Mouse (Mus musculus): Measurements from ENCODE around the gene Pigk.
"Not testable (repeated sequence)": the region's sequence is repeated elsewhere in the genome, so short reads cannot be mapped to it uniquely, and the experiment has no call there.

Gene Pigk

GRCm38 (mm10) chr3:152763139-152763882 lies 49.4 kb downstream of the Pigk start:
- no peak for DNase-seq (ENCODE audit: extremely low read depth, insufficient read length, low spot score)

- DNase-seq (ENCODE audit: extremely low read depth, insufficient read length, low spot score): peak; percentile 40
Observed at GRCm38 (mm10) chr3:152764516-152765312, 50.8 kb downstream of the Pigk start.

- peak; percentile 69 for DNase-seq (ENCODE audit: extremely low read depth, insufficient read length, low spot score)
Observed at GRCm38 (mm10) chr3:152767485-152767884, 53.6 kb downstream of the Pigk start.

- DNase-seq (ENCODE audit: extremely low read depth, insufficient read length, low spot score): no peak
Observed at GRCm38 (mm10) chr3:152770056-152770455, 56.2 kb downstream of the Pigk start.

- DNase-seq (ENCODE audit: extremely low read depth, insufficient read length, low spot score): no peak
Observed at GRCm38 (mm10) chr3:152776363-152776762, 62.5 kb downstream of the Pigk start.

GRCm38 (mm10) chr3:152776872-152777540 lies 63.1 kb downstream of the Pigk start:
- DNase-seq (ENCODE audit: extremely low read depth, insufficient read length, low spot score): no peak

- no peak for DNase-seq (ENCODE audit: extremely low read depth, insufficient read length, low spot score)
Observed at GRCm38 (mm10) chr3:152779819-152780218, 65.9 kb downstream of the Pigk start.

GRCm38 (mm10) chr3:152783792-152784191 lies 69.9 kb downstream of the Pigk start:
- peak; percentile 54 for DNase-seq (ENCODE audit: extremely low read depth, insufficient read length, low spot score)

GRCm38 (mm10) chr3:152784353-152784752 lies 70.5 kb downstream of the Pigk start:
- not testable (repeated sequence) for DNase-seq (ENCODE audit: extremely low read depth, insufficient read length, low spot score)

GRCm38 (mm10) chr3:152788301-152788953 lies 74.5 kb downstream of the Pigk start:
- peak; percentile 74 for DNase-seq (ENCODE audit: extremely low read depth, insufficient read length, low spot score)

- no peak for DNase-seq (ENCODE audit: extremely low read depth, insufficient read length, low spot score)
Observed at GRCm38 (mm10) chr3:152792601-152793000, 78.7 kb downstream of the Pigk start.

- DNase-seq (ENCODE audit: extremely low read depth, insufficient read length, low spot score): no peak
Observed at GRCm38 (mm10) chr3:152793006-152793405, 79.1 kb downstream of the Pigk start.

- DNase-seq (ENCODE audit: extremely low read depth, insufficient read length, low spot score): no peak
Observed at GRCm38 (mm10) chr3:152796216-152796615, 82.3 kb downstream of the Pigk start.

GRCm38 (mm10) chr3:152797354-152797753 lies 83.5 kb downstream of the Pigk start:
- DNase-seq (ENCODE audit: extremely low read depth, insufficient read length, low spot score): no peak

- peak; percentile 28 for DNase-seq (ENCODE audit: extremely low read depth, insufficient read length, low spot score)
Observed at GRCm38 (mm10) chr3:152799738-152800431, 86.0 kb downstream of the Pigk start.

- peak; percentile 78 for DNase-seq (ENCODE audit: extremely low read depth, insufficient read length, low spot score)
Observed at GRCm38 (mm10) chr3:152813905-152814304, 100.0 kb downstream of the Pigk start.

- DNase-seq (ENCODE audit: extremely low read depth, insufficient read length, low spot score): no peak
Observed at GRCm38 (mm10) chr3:152815110-152815509, 101.2 kb downstream of the Pigk start.

- no peak for DNase-seq (ENCODE audit: extremely low read depth, insufficient read length, low spot score)
Observed at GRCm38 (mm10) chr3:152820406-152820805, 106.5 kb downstream of the Pigk start.

GRCm38 (mm10) chr3:152821202-152821601 lies 107.3 kb downstream of the Pigk start:
- DNase-seq (ENCODE audit: extremely low read depth, insufficient read length, low spot score): peak; percentile 41

GRCm38 (mm10) chr3:152831377-152831776 lies 117.5 kb downstream of the Pigk start:
- DNase-seq (ENCODE audit: extremely low read depth, insufficient read length, low spot score): no peak

Data from 3134 (cell line).